Mouse (Mus musculus) heart, embryonic 11.5 days (tissue): ENCODE results near the gene Scrn3. TPM values are rescaled to one million over a fixed set of nuclear protein-coding genes. Genes with fewer than 3 reads are reported as not detected.

Experiments
- ATAC-seq: fragments of 200-750 bp; cut with Nextera tagmentation; replicated peaks from 2 replicates; pipeline ENCODE4 v1.8.0; 2017; ENCODE audit warnings: moderate library complexity; ENCODE audit not compliant: insufficient number of reproducible peaks, low FRiP score, low TSS enrichment
- H3K27ac ChIP-seq: fragments of 300-500 bp; sonication (generic); 2 replicates; pipeline ENCODE4 v1.5.1; 2014; ENCODE audit warnings: mild to moderate bottlenecking, low read depth, low read length
- H3K27me3 ChIP-seq: fragments of 300-500 bp; sonication (generic); 2 replicates; pipeline ENCODE4 v1.6.1; 2014; ENCODE audit warnings: mild to moderate bottlenecking, low read length, mixed read lengths; ENCODE audit not compliant: control insufficient read depth, insufficient read depth
- H3K36me3 ChIP-seq: fragments of 300-500 bp; sonication (generic); 2 replicates; pipeline ENCODE4 v1.6.1; 2014; ENCODE audit warnings: mild to moderate bottlenecking, low read length, moderate library complexity, mixed read lengths; ENCODE audit not compliant: control insufficient read depth, insufficient read depth
- H3K4me1 ChIP-seq: fragments of 300-500 bp; sonication (generic); 2 replicates; pipeline ENCODE4 v1.6.1; 2014; ENCODE audit warnings: low read length; ENCODE audit not compliant: control insufficient read depth, insufficient read depth
- H3K4me2 ChIP-seq: fragments of 300-500 bp; sonication (generic); 2 replicates; pipeline ENCODE4 v1.6.1; 2014; ENCODE audit warnings: mild to moderate bottlenecking, moderate library complexity
- H3K4me3 ChIP-seq: fragments of 300-500 bp; sonication (generic); 2 replicates; pipeline ENCODE4 v1.5.1; 2014; ENCODE audit warnings: low read depth, low read length
- H3K9ac ChIP-seq: fragments of 300-500 bp; sonication (generic); 2 replicates; pipeline ENCODE4 v1.6.1; 2014; ENCODE audit warnings: mild to moderate bottlenecking, low read depth, low read length, moderate library complexity
- H3K9me3 ChIP-seq: fragments of 300-500 bp; sonication (generic); replicated peaks from 2 replicates; pipeline ENCODE4 v1.6.1; 2016; ENCODE audit warnings: low read length; ENCODE audit not compliant: control insufficient read depth
- WGBS: fragments of 180-500 bp; shearing (Covaris S2); extraction: QIAGEN DNeasy Blood & Tissue Kit; methylation state at CpG from one replicate; pipeline ENCODE4 v1.1.7; 2014; ENCODE audit not compliant: insufficient replicate concordance; 5-methylcytosine and 5-hydroxymethylcytosine counted together
- polyA plus RNA-seq: library from polyadenylated mRNA; unstranded; fragments of >200 nt; fragmentation: Nextera tagmentation; extraction: Ambion mirVana; gene quantifications from 2 replicates; pipeline ENCODE4 v1.2.1, GENCODE M21; 2014

Scrn3 gene
- polyA plus RNA-seq, 1 experiment from 2014 or later, result 12.5 TPM

GRCm38 (mm10) chr2:73272351-73273248 lies 39.8 kb upstream of the Scrn3 start:
- WGBS, result under 1% methylated on average over 55 of the region's 55 CpGs
- Histone ChIP-seq H3K9me3 (no peaks in the 10 kb centered on the region), H3K4me2 (peak overlapping the region; percentile 79), H3K27ac (no peak overlapping the region), H3K4me1 (peaks cover 30% of the 10 kb centered on the region), H3K4me3 (peak overlapping the region; percentile 48), H3K9ac (peak overlapping the region; percentile 22; the same call in 1 of the 2 replicates), H3K27me3 (peaks cover 78% of the 10 kb centered on the region), H3K36me3 (no peaks in the 10 kb centered on the region)
- ATAC-seq, result no peak

GRCm38 (mm10) chr2:73273249-73274118 lies 38.9 kb upstream of the Scrn3 start:
- Histone ChIP-seq H3K36me3 (no peaks in the 10 kb centered on the region), H3K27ac (no peak overlapping the region), H3K4me1 (peaks cover 30% of the 10 kb centered on the region), H3K9me3 (no peaks in the 10 kb centered on the region), H3K4me2 (peak overlapping the region; percentile 79), H3K9ac (peak overlapping the region; percentile 22; the same call in 1 of the 2 replicates), H3K4me3 (peak overlapping the region; percentile 48), H3K27me3 (peaks cover 75% of the 10 kb centered on the region)
- ATAC-seq, result peak; percentile 27; the same call in 1 of the 2 replicates
- WGBS, result under 1% methylated on average over 109 of the region's 110 CpGs

- ATAC-seq, result no peak
- Histone ChIP-seq H3K9me3 (no peaks in the 10 kb centered on the region), H3K4me3 (peak overlapping the region; percentile 48), H3K27ac (no peak overlapping the region), H3K36me3 (no peaks in the 10 kb centered on the region), H3K9ac (no peak overlapping the region), H3K4me2 (peak overlapping the region; percentile 79), H3K4me1 (peaks cover 37% of the 10 kb centered on the region), H3K27me3 (peaks cover 78% of the 10 kb centered on the region)
- under 1% methylated on average over 88 of the region's 88 CpGs for WGBS
Observed at GRCm38 (mm10) chr2:73274119-73274920, 38.1 kb upstream of the Scrn3 start.

- Histone ChIP-seq H3K27ac (no peak overlapping the region), H3K9me3 (no peaks in the 10 kb centered on the region), H3K4me2 (no peak overlapping the region), H3K4me1 (peaks cover 41% of the 10 kb centered on the region), H3K4me3 (no peak overlapping the region), H3K27me3 (peaks cover 77% of the 10 kb centered on the region), H3K36me3 (no peaks in the 10 kb centered on the region), H3K9ac (no peak overlapping the region)
- ATAC-seq, result no peak
- 11% methylated on average over 8 of the region's 8 CpGs for WGBS
Observed at GRCm38 (mm10) chr2:73275261-73276040, 37.0 kb upstream of the Scrn3 start.

GRCm38 (mm10) chr2:73276141-73276571 lies 36.2 kb upstream of the Scrn3 start:
- no peaks in the 10 kb centered on the region for H3K9me3 ChIP-seq
- peaks cover 76% of the 10 kb centered on the region for H3K27me3 ChIP-seq
- no peak overlapping the region for H3K27ac ChIP-seq
- H3K4me3 ChIP-seq, result no peak overlapping the region
- no peak overlapping the region for H3K4me2 ChIP-seq
- ATAC-seq, result no peak
- H3K9ac ChIP-seq, result no peak overlapping the region
- 2% methylated on average over 6 of the region's 6 CpGs for WGBS
- no peaks in the 10 kb centered on the region for H3K36me3 ChIP-seq
- H3K4me1 ChIP-seq, result peaks cover 44% of the 10 kb centered on the region

GRCm38 (mm10) chr2:73277021-73277708 lies 35.2 kb upstream of the Scrn3 start:
- H3K9ac ChIP-seq, result no peak overlapping the region
- peaks cover 76% of the 10 kb centered on the region for H3K27me3 ChIP-seq
- peak overlapping the region; percentile 42 for H3K4me2 ChIP-seq
- no peak overlapping the region for H3K27ac ChIP-seq
- H3K4me3 ChIP-seq, result peak overlapping the region; percentile 23
- no peak for ATAC-seq
- no peaks in the 10 kb centered on the region for H3K36me3 ChIP-seq
- no peaks in the 10 kb centered on the region for H3K9me3 ChIP-seq
- peaks cover 44% of the 10 kb centered on the region for H3K4me1 ChIP-seq
- under 1% methylated on average over 38 of the region's 38 CpGs for WGBS

GRCm38 (mm10) chr2:73277709-73278075 lies 34.7 kb upstream of the Scrn3 start:
- H3K9ac ChIP-seq, result no peak overlapping the region
- H3K27ac ChIP-seq, result no peak overlapping the region
- no peaks in the 10 kb centered on the region for H3K36me3 ChIP-seq
- ATAC-seq, result no peak
- H3K4me1 ChIP-seq, result peaks cover 41% of the 10 kb centered on the region
- H3K27me3 ChIP-seq, result peaks cover 71% of the 10 kb centered on the region
- WGBS, result 3% methylated on average over 18 of the region's 18 CpGs
- no peaks in the 10 kb centered on the region for H3K9me3 ChIP-seq
- peak overlapping the region; percentile 23 for H3K4me3 ChIP-seq
- H3K4me2 ChIP-seq, result peak overlapping the region; percentile 42
